Mouse (Mus musculus) left cerebral cortex, adult 11 months (tissue): ENCODE data around the gene Nceh1.
A peak's percentile ranks its signal among the peaks of the same experiment; 100 is the strongest.

Experiments used
- DNase-seq: peaks from one replicate; pipeline ENCODE4 v3.0.0; 2022; ENCODE audit warnings: low spot score

The Nceh1 gene

DNA sequence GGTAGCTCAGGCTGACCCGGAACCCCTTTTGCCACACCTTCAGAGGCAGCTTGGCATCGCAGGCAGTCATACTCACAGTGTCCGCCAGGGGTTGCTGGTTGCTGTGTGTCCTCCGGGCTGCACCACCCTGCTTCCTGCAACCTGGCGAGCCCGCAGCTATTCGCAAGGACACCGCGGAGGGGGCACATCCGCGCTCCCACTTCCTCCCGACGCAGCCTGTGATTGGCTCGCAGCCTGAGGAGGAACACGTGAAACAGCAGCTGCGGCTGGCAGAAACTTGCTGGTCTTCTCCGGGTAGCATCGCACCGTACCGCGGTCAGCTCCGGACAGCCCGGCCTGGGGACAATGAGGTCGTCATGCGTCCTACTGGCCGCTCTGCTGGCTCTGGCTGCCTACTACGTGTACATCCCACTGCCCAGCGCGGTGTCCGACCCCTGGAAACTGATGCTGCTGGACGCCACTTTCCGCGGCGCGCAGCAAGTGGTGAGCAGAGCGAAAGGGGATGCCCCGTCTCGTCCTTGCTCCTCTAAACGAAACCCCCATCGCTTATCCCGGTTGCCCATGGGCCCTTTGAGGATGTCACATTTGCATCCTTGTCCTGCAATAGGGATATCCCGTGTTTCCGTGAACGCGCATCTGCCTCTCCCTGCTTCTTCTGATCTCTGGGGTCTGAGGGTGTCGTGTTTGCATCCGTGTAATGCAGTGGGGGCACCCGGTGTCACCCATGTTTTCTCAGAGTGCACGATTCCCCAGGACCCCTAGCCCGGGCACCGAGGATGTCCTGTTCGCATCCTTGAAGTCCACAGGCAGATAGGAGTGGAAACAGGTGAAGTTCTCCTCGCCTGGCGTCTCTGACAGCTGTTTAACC, at the start of gene Nceh1:
Nceh1 (plus strand) TSS at position 233 of the 868 bp plus-strand sequence.
- peak; percentile 93 for DNase-seq

DNA sequence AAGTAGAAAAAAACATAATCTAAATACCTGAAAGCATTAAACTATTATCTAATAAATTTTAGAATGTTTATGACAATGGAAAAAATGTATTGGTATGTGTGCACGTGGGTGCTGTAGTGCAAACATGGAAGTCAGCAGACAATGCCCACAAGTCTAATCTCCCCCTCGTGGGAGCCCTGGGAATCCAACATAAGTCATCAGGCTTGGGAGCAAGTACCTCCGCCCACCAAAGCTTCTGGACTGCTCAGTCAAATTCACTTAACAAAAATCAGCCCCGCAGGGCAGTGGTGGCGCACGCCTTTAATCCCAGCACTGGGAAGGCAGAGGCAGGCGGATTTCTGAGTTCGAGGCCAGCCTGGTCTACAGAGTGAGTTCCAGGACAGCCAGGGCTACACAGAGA, 42.7 kb upstream of the Nceh1 start:
- DNase-seq = no peak

DNA sequence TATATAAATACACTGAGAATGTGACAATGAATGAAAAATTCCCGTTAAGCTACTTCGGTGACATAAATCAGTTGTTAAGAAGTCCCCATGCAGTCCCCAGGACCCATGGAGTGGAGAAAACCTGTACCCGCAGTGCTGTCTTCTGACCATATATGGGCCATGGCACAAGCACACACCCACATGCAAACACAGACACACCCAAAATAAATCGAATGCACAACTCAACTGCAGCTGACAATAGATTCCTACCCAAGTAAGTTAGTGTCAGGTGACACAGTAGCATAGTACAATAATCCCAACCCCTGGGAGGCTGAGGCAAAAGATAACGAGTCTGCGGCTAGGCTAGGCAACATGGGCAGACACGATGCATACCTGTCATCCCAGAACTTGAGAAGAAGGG, 39.2 kb upstream of the Nceh1 start:
- DNase-seq = no peak

DNA sequence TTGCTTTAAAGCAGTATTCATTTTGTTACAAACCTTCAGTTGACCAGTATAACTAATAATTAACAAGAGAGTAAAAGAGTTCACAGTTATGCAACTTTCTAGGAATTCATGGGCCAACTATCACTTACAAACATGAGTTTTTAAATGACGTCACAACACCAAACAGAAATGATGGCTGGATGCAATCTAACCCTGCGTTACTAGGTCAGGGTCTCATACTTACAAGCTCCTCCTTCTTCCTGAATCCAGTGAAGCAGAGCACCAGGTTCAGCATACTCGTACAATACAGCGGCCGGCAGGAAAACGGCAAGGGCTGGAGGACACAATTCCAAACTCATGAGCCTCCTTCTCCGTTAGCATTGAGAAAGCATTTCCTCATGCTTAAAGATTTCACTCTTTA, 37.0 kb upstream of the Nceh1 start:
- no peak for DNase-seq

DNA sequence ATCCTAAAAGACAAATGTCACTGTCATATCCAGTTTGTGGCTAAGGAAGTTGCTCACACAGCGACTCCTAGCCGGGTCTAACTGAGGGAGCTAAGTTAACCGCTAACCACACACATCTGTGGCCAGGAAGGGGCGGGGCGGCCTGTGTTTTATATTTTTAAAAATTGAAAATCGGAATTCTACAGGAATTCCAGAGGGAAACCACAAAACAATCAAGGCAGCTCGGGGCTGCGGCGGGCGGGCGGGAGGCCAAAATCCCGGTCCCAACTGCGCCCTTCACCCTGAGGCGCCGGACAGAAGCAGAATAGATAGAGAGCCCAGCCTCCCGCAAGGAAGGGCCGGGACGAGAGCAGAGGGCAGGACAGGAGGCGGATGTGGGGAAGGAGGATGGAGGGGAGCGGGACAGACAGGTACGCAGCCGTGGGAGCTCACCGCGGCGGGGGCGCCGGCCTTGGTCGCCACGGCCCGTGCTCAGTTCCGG, 29.5 kb upstream of the Nceh1 start:
- DNase-seq = no peak

DNA sequence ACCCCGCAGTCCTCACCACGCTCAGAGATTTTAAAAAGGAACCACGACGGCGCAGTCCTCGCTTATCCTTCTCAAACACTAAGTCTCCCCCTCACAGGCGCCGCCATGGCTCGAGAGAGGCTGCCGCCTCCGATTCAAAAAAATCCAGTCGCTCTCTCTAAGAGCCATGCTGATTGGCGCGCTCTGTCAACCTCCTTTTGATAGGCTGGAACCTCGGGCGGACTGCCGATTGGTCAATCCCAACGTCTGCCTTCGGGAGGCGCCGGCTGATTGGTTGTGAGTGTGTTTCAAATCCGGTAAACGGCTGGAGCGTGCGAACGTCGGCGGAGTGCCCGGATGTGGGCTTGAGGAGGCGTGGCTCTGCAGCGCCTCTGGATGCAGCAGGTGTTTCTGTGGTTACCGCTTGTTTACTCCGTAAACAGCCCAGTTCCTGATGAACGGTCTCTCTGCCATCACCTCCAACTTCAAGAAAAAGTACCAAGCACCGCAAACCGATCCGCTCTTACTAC, 29.0 kb upstream of the Nceh1 start, which contains the start of gene Ect2:
Ect2 (minus strand) TSS at position 178 of the 509 bp plus-strand sequence.
- peak; percentile 98 for DNase-seq

DNA sequence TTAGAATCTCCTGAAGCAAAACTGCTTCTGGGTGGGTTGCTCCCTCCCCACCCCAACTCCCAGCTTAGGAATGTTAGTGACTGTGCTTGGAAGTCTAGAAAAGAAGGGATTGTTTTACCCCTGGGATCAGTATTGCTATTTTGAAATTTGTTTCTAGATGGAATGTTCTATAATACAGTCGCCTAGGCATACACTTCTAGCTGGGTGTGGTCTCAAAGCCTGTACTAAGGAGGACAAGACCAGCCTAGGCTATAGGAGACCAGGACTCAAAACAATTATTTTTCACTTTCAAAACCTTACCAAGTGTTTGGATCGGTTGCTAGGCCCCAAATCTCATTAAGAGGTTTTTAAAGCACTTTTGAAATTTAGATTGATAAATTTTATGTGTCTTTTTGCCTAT, 28.5 kb upstream of the Nceh1 start:
- no peak for DNase-seq

DNA sequence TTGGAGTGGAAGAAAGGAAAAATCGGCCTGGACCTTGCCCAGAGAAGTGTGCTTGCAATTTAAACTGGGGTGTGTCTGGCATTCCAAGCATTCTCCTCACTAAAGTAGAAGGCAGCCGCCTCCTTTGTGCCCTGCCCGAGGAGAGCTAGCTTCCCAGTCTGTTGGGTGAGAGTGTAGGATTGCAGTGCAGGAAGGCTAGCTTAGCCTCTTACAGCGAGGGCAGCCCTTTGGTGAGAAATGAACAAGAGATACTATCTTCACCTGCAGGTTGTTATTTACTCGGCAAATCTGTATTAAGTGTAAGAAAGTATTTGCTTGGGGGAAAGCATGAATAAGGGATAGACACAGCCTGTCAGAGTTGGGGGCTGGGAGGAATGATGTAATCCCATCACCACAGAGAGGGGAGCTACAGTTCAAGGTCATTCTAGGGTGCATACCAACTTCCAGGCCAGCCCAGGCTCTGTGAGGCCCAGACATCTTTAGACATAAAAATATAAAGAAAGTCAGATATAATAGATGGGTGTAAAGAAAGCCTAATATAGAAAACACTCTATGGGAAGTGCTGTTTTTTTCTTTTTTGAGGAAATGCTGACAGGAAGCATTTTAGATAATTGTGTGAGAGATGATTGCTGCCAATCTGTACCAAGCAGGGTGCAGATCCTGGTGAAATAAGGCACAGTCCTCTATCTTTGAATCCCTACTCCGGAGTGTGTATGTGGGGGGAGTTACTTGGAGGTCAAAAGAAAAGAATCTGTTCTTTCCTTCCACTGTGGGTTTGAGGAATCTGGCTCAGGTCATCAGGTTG, 27.5 kb upstream of the Nceh1 start:
- no peak for DNase-seq

DNA sequence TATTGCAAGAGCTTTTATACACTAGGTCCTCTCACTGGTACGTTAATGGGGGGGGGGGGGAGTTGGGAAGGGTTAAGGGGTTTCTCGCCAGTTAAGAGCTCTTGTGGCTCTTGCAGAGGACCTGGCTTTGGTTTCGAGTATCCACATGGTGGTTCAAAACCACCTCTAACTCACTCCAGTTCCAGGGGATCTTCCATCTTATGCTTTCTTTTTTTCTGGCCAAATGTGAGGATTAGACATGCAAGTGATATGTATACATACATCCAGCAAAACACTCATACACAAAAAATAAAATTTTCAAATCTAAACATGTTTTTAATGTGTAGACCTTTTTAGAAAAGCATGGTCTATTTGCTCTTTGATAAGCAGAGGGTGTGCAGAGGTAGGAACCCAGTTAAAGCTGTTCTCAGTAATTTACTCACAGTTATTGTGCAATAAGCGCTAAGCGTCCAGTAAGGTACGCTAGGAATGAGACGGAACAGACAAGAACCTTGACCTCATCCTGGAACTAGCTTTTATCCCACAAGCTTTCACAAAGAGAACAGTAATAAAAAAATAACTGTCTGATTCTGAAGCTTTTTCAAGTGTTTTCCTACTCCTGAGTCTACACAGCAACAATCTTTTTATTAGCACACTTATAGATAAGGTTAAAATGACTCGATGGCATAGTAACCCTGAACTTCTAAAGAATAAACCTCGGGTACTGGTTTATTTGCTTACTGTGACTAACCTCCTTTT, 26.7 kb upstream of the Nceh1 start:
- DNase-seq = no peak

DNA sequence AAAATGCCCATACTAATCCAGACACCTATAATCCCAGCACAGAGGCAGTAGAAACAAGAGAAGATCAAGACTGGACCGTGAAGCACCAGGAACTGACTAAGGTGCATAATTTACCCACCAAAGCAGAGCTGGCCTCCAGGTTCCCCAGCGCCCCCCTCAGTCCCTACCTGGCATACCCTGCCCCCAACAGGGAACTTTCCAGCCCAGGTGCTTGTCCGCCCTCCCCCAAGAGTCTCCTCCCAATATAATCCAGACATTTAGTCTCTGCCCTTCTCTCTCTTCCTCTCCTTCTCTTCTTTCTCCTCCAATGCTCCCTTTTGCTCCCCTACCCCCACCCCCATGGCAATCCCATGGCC, 26.2 kb upstream of the Nceh1 start:
- DNase-seq = no peak

DNA sequence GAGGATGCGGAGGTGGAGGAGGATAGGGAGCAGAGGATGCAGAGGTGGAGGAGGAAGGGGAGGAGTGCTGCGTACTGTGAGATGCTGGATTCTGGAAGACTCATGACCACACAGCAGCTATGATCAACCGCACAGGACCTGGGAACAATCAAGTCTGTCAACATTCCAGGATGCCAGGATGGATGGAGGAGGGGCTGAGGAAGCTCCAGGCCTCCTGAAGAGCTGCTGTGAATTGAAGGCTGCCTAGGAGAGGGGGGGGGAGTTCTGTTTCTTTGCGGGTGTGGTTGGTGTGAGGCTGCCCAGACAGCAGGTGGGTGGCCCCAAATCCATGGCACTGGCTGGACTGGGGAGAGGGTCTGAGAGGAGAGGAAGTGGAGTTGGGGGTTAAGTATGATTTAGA, 23.9 kb upstream of the Nceh1 start:
- DNase-seq = no peak

DNA sequence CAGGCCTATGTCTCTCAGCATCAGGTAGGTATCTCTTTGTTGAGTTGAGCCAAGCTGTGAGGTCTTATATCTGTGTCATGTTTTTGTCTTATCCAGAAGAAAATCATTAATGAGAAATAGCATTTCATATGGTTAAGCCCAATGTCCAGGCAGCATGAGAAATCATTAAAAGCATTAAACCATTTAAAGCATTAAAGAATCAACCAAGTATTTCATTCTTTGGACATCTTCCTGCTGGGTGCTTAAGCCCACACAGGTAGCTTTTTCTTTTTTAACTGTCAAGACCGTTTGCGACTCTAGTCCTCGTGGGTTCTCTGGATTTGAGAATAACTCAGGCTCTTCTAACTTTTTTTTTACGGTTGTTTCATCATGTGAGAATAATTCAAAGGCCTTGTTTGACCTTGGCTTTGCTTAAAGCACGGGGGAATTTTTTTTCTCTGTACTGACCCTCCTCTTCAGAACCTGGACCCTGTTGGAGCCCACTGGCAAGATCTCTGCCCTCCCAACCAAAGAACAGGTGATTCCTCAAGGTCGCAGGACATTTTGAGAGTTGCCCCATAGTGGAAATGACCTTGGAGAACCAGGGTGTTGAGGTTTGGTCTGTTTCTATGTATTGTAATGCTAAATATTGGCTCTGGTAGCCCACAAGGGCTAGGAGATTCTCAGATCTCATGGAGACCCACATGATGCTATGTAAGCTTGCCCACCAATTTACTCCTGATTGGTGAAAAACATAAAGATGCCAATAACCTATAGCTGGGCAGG, 20.9 kb upstream of the Nceh1 start:
- DNase-seq = no peak

DNA sequence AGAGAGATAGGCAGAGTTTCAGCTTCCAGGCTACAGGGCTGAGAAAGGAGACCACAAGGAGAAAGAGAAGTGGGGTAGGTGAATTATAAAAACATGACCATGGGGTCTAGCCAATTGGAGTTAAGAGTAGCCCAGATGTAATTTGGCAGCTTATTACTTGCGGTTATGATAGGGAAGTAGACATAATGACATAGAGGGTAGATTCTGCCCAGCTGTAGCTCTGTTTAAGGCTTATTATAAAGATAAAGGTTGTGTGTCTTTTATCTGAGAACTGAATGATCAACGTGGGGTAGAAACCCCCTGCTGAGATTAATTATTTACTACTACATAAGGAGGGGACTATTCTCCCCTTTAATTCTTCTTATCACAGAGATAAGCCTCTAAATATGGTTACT, 20.4 kb upstream of the Nceh1 start:
- no peak for DNase-seq

DNA sequence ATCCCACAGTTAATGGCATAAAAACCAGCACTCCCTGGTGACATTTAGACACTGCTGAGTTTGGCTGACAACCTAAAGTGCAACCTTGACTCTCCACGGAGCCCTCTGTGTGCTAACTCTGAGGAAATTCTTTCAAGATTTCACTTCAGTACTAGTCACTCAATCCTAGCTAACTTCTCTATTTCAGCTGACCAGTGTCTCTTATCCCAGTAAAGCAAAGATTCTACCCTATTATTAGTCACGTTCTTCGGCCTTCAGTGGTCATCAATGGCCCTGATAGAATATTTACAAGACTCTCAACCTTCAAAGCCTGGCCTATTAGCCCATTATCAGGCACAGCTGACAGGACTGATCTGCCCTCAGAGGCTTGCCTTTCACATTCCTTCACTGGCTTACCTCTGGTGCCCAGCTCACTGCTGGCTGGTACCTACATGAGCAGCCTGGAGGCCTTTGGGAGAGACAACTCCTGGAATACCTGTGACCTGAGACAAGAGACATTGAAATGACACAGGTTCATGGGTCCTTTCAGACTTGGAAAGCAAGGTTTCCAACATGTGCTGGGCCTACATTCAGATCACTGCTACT, 17.2 kb upstream of the Nceh1 start:
- DNase-seq = no peak

DNA sequence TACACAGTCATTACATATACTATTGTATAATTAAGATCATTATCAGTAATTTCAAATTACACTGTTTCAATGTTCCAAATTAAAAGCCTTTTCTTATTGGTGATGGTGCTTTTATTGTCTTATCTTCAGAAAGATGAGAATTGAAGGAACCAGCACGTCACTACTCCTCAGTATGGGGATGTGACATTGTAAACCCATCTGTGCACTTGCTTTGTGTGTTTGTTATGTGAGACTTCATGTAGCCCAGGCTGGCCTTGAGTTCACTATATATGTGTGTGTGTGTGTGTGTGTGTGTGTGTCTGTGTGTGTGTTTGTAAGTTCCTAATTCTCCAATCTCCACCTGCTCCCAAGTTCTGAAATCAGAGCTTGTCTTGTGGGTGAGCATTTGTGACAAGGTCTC, 12.5 kb upstream of the Nceh1 start:
- no peak for DNase-seq

DNA sequence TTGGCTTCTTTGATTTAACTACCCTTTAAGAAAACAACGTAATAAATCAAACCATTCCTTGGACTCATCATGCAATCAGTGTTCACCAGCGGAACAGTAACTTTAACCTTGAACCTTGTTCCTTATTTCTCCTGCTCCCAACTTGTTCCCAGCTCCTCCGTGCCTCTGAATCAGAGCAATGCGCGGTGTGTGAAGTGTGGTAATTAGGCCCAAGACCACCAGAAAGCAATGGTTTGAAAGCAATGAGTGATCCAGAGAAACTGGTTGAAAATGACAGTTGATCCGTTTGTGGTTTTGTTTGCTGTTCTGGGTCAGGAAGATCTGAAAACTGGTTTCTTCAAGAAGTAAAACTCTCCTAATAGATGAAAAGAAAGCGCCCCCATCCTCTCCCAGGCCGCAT, 3.1 kb upstream of the Nceh1 start:
- DNase-seq = no peak

DNA sequence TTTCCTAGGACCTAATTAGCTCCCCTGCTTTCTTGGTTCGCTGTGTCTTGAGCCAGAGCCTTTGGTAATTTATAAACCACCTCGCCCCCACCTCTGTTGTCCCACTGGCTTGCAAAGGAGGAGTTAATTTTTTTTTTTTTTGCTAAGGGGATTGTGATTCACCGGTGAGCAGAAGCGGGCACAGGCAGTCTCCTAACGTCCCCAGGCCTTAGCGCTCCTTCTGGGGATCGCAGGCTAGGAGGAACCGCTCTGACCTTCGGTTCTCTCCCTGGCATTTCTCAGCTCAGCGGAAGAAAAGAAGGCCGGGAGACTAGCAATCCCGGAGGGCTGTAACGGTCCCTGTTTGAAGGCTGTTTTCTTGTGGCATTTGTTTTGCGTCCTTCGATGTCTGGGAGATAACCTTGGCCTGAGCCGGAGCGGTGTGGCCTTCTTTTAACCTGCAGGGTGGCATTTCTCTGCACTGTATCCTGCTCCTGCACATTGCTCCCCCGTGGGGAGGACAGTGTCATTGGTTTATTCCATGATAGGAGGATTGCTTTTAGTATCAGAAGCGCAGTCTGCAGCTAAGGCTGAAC, 923 bp downstream of the Nceh1 start:
- DNase-seq = peak; percentile 43

DNA sequence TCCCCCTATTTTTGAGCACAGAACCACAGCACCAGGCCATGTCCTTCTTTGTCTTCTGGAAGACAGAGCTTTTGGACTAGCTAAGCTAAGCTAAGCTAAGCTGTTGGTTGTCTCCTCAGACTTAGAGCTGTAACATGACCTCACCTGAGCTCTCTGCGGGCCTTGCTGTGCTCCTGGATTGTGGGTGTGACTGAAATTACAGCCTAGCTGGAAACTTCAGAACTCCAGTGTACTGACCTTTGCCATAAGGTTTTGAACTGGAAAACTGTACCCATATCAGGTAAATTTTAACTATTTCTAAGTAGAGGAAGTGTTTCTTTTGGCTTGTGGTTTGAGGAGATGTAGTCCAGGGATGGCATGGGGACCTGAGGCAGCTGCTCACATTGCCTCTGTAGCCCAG, 5.6 kb downstream of the Nceh1 start:
- DNase-seq = no peak

DNA sequence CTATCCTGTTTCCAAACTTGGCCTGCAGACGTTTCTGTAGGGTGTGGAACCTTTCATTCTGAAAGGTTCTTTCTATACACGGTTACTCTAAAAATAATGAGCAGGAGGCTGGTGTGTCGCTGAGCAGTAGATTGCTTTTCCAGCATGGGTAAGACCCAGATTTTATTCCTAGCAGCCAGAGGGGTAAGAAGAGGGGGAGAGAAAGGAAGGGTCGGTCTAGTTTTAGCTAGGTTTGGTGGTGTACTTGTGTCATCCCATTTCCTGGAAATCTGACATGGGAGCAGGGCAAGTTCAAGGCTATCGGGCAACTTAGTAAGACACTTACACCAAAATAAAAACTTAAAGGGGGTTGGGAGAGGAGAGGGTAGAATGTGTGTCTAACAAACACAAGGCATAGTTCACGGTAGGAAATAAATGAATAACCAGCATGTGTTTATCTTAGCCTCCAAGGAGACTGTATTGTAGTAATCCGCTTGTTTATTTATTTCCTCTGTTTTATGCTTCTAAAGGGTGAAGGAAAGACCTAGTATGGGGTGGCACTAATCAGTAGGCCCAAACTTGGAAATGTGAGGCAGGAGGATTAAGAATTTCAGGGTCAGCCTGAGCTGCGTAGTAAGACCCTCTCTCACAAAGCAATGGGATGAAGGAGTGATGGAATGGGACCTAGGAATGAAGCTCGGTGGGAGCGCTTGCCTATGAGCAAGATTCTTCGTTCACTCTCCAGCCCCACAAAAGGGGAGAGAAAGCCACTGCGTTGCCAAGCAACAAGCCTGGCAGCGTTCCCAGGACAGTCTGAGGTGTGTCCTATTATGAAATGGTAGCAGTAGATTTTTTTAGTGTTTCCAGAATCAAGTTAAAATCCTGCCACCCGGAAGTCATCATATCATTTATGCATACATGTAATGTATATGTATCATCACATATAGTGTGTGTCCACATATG, 6.8 kb downstream of the Nceh1 start:
- DNase-seq = peak; percentile 66

DNA sequence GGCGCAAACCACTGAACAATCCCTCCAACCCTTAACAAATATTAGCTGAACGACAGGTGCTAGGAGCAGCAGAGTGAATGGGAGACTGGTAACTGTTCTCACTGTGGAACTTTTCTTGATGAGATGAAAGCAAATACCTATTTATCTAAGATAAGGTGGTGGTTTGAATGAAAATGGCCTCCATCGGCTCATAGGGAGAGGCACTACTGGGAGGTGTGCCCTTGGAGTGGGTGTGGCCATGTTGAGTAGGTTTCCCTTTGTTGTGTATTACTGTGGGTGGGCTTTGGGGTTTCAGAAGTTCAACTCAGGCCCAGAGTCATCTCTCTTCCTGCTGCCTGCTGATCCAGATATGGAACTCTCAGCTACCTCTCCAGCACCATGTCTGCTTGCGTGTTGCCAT, 8.1 kb downstream of the Nceh1 start:
- no peak for DNase-seq
